Mouse (Mus musculus) gastrocnemius, postnatal 14 days (tissue): ENCODE measurements around the gene Gm21987. TPM values are rescaled to one million over a fixed set of nuclear protein-coding genes. Genes with fewer than 3 reads are reported as not detected.

Experiments used
- DNase-seq: peaks from one replicate; pipeline ENCODE4 v3.0.0; 2021; ENCODE audit warnings: mixed read lengths
- intact Hi-C: fragments of 180-260 bp; cut with DNase I; formaldehyde crosslinking; loops from one replicate; pipeline ENCODE4 v1.15.1; 2025; ENCODE audit warnings: low total_unique reads
- total RNA-seq, 2 experiments: library from RNA; stranded (reverse); gene quantifications; 2 replicates each; pipeline ENCODE4 v1.2.3; 2021

Gm21987 gene
- total RNA-seq, 2 experiments from 2014 or later, result not detected

GRCm38 (mm10) chr16:38369000-38369399 is 22.2 kb downstream of the Gm21987 start:
- intact Hi-C loops, result no loop called here
- no peak for DNase-seq

GRCm38 (mm10) chr16:38369431-38369830 is 22.6 kb downstream of the Gm21987 start:
- intact Hi-C loops, result no loop called here
- DNase-seq, result no peak

GRCm38 (mm10) chr16:38369992-38370484 is 23.2 kb downstream of the Gm21987 start:
- intact Hi-C loops, result loop anchor here (2.0 kb wide), 1 partner anchor 19 kb away; no protein-coding TSS in a partner anchor
- DNase-seq, result no peak

GRCm38 (mm10) chr16:38370633-38371374 is 24.0 kb downstream of the Gm21987 start:
- peak; percentile 68 for DNase-seq
- intact Hi-C loops, result loop anchor here (2.0 kb wide), 1 partner anchor 20 kb away; no protein-coding TSS in a partner anchor

GRCm38 (mm10) chr16:38371705-38372296 is 25.0 kb downstream of the Gm21987 start:
- intact Hi-C loops, result loop anchor here (2.0 kb wide), 1 partner anchor 21 kb away; no protein-coding TSS in a partner anchor
- DNase-seq, result no peak

GRCm38 (mm10) chr16:38372876-38373275 is 26.0 kb downstream of the Gm21987 start:
- intact Hi-C loops, result no loop called here
- no peak for DNase-seq

- intact Hi-C loops, result no loop called here
- DNase-seq, result no peak
These were observed 26.6 kb downstream of the Gm21987 start for GRCm38 (mm10) chr16:38373439-38373838.

GRCm38 (mm10) chr16:38373941-38374340 is 27.1 kb downstream of the Gm21987 start:
- DNase-seq, result no peak
- intact Hi-C loops, result no loop called here

GRCm38 (mm10) chr16:38374379-38375140 is 27.7 kb downstream of the Gm21987 start:
- intact Hi-C loops, result no loop called here

GRCm38 (mm10) chr16:38375182-38375581 is 28.3 kb downstream of the Gm21987 start:
- no peak for DNase-seq
- intact Hi-C loops, result no loop called here

More at GRCm38 (mm10) chr16:38374379-38375140, 27.7 kb downstream of the Gm21987 start:
- no peak for DNase-seq

- peak; percentile 56 for DNase-seq
These were observed 29.5 kb downstream of the Gm21987 start for GRCm38 (mm10) chr16:38376163-38376840.

GRCm38 (mm10) chr16:38376841-38377249 is 30.0 kb downstream of the Gm21987 start:
- no peak for DNase-seq
- intact Hi-C loops, result no loop called here

More at GRCm38 (mm10) chr16:38376163-38376840, 29.5 kb downstream of the Gm21987 start:
- intact Hi-C loops, result no loop called here

- intact Hi-C loops, result no loop called here
- peak; percentile 38 for DNase-seq
These were observed 30.7 kb downstream of the Gm21987 start for GRCm38 (mm10) chr16:38377546-38377945.

- intact Hi-C loops, result no loop called here
These were observed 31.8 kb downstream of the Gm21987 start for GRCm38 (mm10) chr16:38378591-38378990.

GRCm38 (mm10) chr16:38379088-38379487 is 32.2 kb downstream of the Gm21987 start:
- intact Hi-C loops, result no loop called here
- no peak for DNase-seq

More at GRCm38 (mm10) chr16:38378591-38378990, 31.8 kb downstream of the Gm21987 start:
- no peak for DNase-seq

- DNase-seq, result no peak
- intact Hi-C loops, result no loop called here
These were observed 32.7 kb downstream of the Gm21987 start for GRCm38 (mm10) chr16:38379493-38379892.

GRCm38 (mm10) chr16:38379926-38380325 is 33.1 kb downstream of the Gm21987 start:
- DNase-seq, result no peak
- intact Hi-C loops, result no loop called here

- DNase-seq, result no peak
- intact Hi-C loops, result no loop called here
These were observed 36.8 kb downstream of the Gm21987 start for GRCm38 (mm10) chr16:38383683-38384082.

- intact Hi-C loops, result no loop called here
- no peak for DNase-seq
These were observed 38.4 kb downstream of the Gm21987 start for GRCm38 (mm10) chr16:38385184-38385634.
